Mouse (Mus musculus) embryo, embryonic 10 days (tissue): ENCODE data around the gene Fabp2.

ENCODE experiments used
- DNase-seq: peaks from one replicate; pipeline ENCODE4 v3.0.0-alpha.2; 2015; ENCODE audit warnings: low spot score

Gene Fabp2

GRCm38 (mm10) chr3:122894772-122895171 is at the start of gene Fabp2:
TSS of gene Fabp2 (plus strand) at chr3:122895072.
- DNase-seq = no peak

- no peak for DNase-seq
Measured at GRCm38 (mm10) chr3:122848410-122849034, 46.4 kb upstream of the Fabp2 start.

- no peak for DNase-seq
Measured at GRCm38 (mm10) chr3:122855149-122855548, 39.7 kb upstream of the Fabp2 start.

GRCm38 (mm10) chr3:122859829-122860228 is 35.0 kb upstream of the Fabp2 start:
- DNase-seq = no peak

- DNase-seq = no peak
Measured at GRCm38 (mm10) chr3:122860573-122861498, 34.0 kb upstream of the Fabp2 start.

GRCm38 (mm10) chr3:122865092-122865491 is 29.8 kb upstream of the Fabp2 start:
- DNase-seq = no peak

GRCm38 (mm10) chr3:122868270-122868669 is 26.6 kb upstream of the Fabp2 start:
- DNase-seq = no peak

GRCm38 (mm10) chr3:122871596-122871995 is 23.3 kb upstream of the Fabp2 start:
- DNase-seq = no peak

GRCm38 (mm10) chr3:122876870-122877269 is 18.0 kb upstream of the Fabp2 start:
- no peak for DNase-seq

GRCm38 (mm10) chr3:122877543-122877942 is 17.3 kb upstream of the Fabp2 start:
- DNase-seq = no peak

- DNase-seq = no peak
Measured at GRCm38 (mm10) chr3:122878705-122879315, 16.1 kb upstream of the Fabp2 start.

GRCm38 (mm10) chr3:122887505-122888301 is 7.2 kb upstream of the Fabp2 start:
- DNase-seq = no peak

- DNase-seq = no peak
Measured at GRCm38 (mm10) chr3:122888371-122888819, 6.5 kb upstream of the Fabp2 start.

- DNase-seq = no peak
Measured at GRCm38 (mm10) chr3:122895189-122895731, 388 bp downstream of the Fabp2 start.

GRCm38 (mm10) chr3:122898254-122898653 is 3.4 kb downstream of the Fabp2 start:
- DNase-seq = no peak

- DNase-seq = peak; percentile 86
Measured at GRCm38 (mm10) chr3:122903746-122904433, 9.0 kb downstream of the Fabp2 start.

- DNase-seq = no peak
Measured at GRCm38 (mm10) chr3:122907841-122908240, 13.0 kb downstream of the Fabp2 start.

- DNase-seq = no peak
Measured at GRCm38 (mm10) chr3:122915493-122915892, 20.6 kb downstream of the Fabp2 start.

- no peak for DNase-seq
Measured at GRCm38 (mm10) chr3:122916191-122916680, 21.4 kb downstream of the Fabp2 start.

- DNase-seq = no peak
Measured at GRCm38 (mm10) chr3:122918672-122919071, 23.8 kb downstream of the Fabp2 start.

- DNase-seq = no peak
Measured at GRCm38 (mm10) chr3:122919260-122919659, 24.4 kb downstream of the Fabp2 start, which contains the start of gene Gm10959. TSS of gene Gm10959 (minus strand) at chr3:122919360.
